Comparison of ENCODE assay signal across 10 mouse cellular contexts in the genomic region with DNA sequence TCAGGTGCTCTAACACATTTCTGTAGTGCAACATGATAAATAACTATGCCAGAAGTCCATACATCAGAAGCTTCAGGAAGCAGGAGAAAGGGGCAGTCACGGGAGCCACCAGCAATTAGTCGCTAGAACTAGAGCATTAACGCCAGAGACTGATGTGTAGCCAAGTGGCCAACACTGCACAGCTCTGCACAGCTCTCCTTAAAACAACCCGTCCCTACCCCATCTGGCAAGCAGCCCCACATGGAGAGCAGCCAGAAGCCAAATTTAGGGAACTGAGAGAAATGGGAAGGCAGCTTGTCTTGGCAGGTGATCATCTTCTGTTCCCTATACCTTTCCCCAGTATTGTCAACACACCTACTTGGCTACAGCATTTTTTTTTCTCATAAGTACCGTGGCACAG.
DNase-seq lines count a peak whose midpoint lies in the region; ATAC-seq lines count a peak whose summit lies in the region.
"Had no signal": no experiment of that assay in that cellular context is flagged by ENCODE, and none has a peak within 500 bp of the region (broad histone marks: within the 10 kb centered on the region; RNA-seq: fewer than 3 reads in every experiment).

No protein-coding gene starts in this region.

- H3K4me1 ChIP-seq in heart, embryonic 11.5 days (ENCODE audit: control insufficient read depth, insufficient read depth, low read length) = no peaks in the 10 kb centered on the region
- peaks cover 3% of the 10 kb centered on the region; the same call in 1 of the 2 replicates for H3K4me1 ChIP-seq in neural tube, embryonic 15.5 days
- no peaks in the 10 kb centered on the region for H3K4me1 ChIP-seq in kidney, embryonic 16.5 days (ENCODE audit: insufficient read depth, low read length)
- H3K4me1 ChIP-seq: stomach, embryonic 15.5 days had no signal

- DNase-seq in heart, adult 18-20 months = peak; percentile 28 to 35
- no peak for DNase-seq in neural tube, embryonic 10.5 days (ENCODE audit: extremely low spot score, low spot score)
- DNase-seq in layer of hippocampus, postnatal 14 days (ENCODE audit: low spot score in 2 of 2) = peak; percentile 19 to 40
- DNase-seq in adrenal gland, postnatal 25 days = no peak
- no peak for DNase-seq in yolk sac, embryonic 10.5 days (ENCODE audit: low spot score)
- DNase-seq: B cell, adult 2 months had no signal

- no peaks in the 10 kb centered on the region for H3K27me3 ChIP-seq in heart, embryonic 11.5 days (ENCODE audit: control insufficient read depth, insufficient read depth, low read length)
- 0 out of 2 replicates have a peak, but pooled peaks cover 3% of the 10 kb centered on the region for H3K27me3 ChIP-seq in neural tube, embryonic 15.5 days (replicated peaks)
- peaks cover 3% of the 10 kb centered on the region; the same call in 1 of the 2 replicates for H3K27me3 ChIP-seq in kidney, embryonic 16.5 days (ENCODE audit: insufficient read depth, low read length)
- H3K27me3 ChIP-seq: stomach, embryonic 15.5 days had no signal

- no peak overlapping the region for H3K4me3 ChIP-seq in heart, embryonic 11.5 days (ENCODE audit: low read depth, low read length)
- no peak overlapping the region for H3K4me3 ChIP-seq in neural tube, embryonic 15.5 days (replicated peaks)
- H3K4me3 ChIP-seq in kidney, embryonic 16.5 days (ENCODE audit: low read length) = no peak overlapping the region
- H3K4me3 ChIP-seq: stomach, embryonic 15.5 days had no signal

- no peaks in the 10 kb centered on the region for H3K9me3 ChIP-seq in heart, embryonic 11.5 days (replicated peaks; ENCODE audit: control insufficient read depth, low read length)
- no peaks in the 10 kb centered on the region for H3K9me3 ChIP-seq in neural tube, embryonic 15.5 days (replicated peaks)
- no peaks in the 10 kb centered on the region for H3K9me3 ChIP-seq in kidney, embryonic 16.5 days (ENCODE audit: low read length)
- H3K9me3 ChIP-seq: stomach, embryonic 15.5 days had no signal

- no peak for ATAC-seq in heart, embryonic 11.5 days (replicated peaks; ENCODE audit: insufficient number of reproducible peaks, low FRiP score, low TSS enrichment)
- ATAC-seq in neural tube, embryonic 15.5 days (ENCODE audit: low FRiP score) = peak; percentile 57; the same call in 1 of the 2 replicates
- no peak for ATAC-seq in kidney, embryonic 16.5 days (ENCODE audit: low FRiP score, low TSS enrichment)

- no peak overlapping the region for H3K9ac ChIP-seq in heart, embryonic 11.5 days (ENCODE audit: low read depth, low read length)
- H3K9ac ChIP-seq in neural tube, embryonic 15.5 days (replicated peaks) = no peak overlapping the region
- H3K9ac ChIP-seq in kidney, embryonic 16.5 days (replicated peaks; ENCODE audit: low read length) = no peak overlapping the region
- H3K9ac ChIP-seq: stomach, embryonic 15.5 days had no signal

- H3K4me2 ChIP-seq in heart, embryonic 11.5 days = no peak overlapping the region
- no peak overlapping the region for H3K4me2 ChIP-seq in neural tube, embryonic 15.5 days
- H3K4me2 ChIP-seq in kidney, embryonic 16.5 days (replicated peaks; ENCODE audit: low read depth, low read length) = no peak overlapping the region
- H3K4me2 ChIP-seq: stomach, embryonic 15.5 days had no signal

- no peak overlapping the region for H3K27ac ChIP-seq in heart, embryonic 11.5 days (ENCODE audit: low read depth, low read length)
- H3K27ac ChIP-seq in neural tube, embryonic 15.5 days (replicated peaks) = no peak overlapping the region
- H3K27ac ChIP-seq in kidney, embryonic 16.5 days (ENCODE audit: low read length) = no peak overlapping the region
- H3K27ac ChIP-seq: stomach, embryonic 15.5 days had no signal

- no peaks in the 10 kb centered on the region for H3K36me3 ChIP-seq in heart, embryonic 11.5 days (ENCODE audit: control insufficient read depth, insufficient read depth, low read length)
- H3K36me3 ChIP-seq in neural tube, embryonic 15.5 days = no peaks in the 10 kb centered on the region
- H3K36me3 ChIP-seq in kidney, embryonic 16.5 days (ENCODE audit: insufficient read depth, low read length) = no peaks in the 10 kb centered on the region
- H3K36me3 ChIP-seq: stomach, embryonic 15.5 days had no signal

- WGBS in heart, embryonic 11.5 days (ENCODE audit: insufficient replicate concordance) = 66% methylated on average over 5 of the region's 5 CpGs
- WGBS in neural tube, embryonic 15.5 days = 52% methylated on average over 5 of the region's 5 CpGs
- WGBS in kidney, embryonic 16.5 days = 52% methylated on average over 5 of the region's 5 CpGs

Comparison
In these comparisons a context has a peak if more than half of its experiments do, and no peak if none do; other contexts are left out.
1. DNase-seq: peak in heart, adult 18-20 months (2 of 2) and layer of hippocampus, postnatal 14 days (2 of 2); none in neural tube, embryonic 10.5 days (single experiment), adrenal gland, postnatal 25 days (single experiment) and yolk sac, embryonic 10.5 days (single experiment).